23 mouse cellular contexts compared by ENCODE assay signal in genomic region chr3:51825530-51825929, GRCm38 (mm10).
A peak's percentile ranks its signal among the peaks of the same experiment; 100 is the strongest.
DNase-seq lines count a peak whose midpoint lies in the region; ATAC-seq lines count a peak whose summit lies in the region.
"Had no signal": no experiment of that assay in that cellular context is flagged by ENCODE, and none has a peak within 500 bp of the region (broad histone marks: within the 10 kb centered on the region; RNA-seq: fewer than 3 reads in every experiment).

No protein-coding gene starts in this region.

- no peaks in the 10 kb centered on the region for H3K36me3 ChIP-seq in hindbrain, embryonic 14.5 days (replicated peaks; ENCODE audit: control insufficient read depth, insufficient read depth)
- H3K36me3 ChIP-seq in hindbrain, embryonic 12.5 days, result no peaks in the 10 kb centered on the region
- 0 out of 2 replicates have a peak, but pooled peaks cover 5% of the 10 kb centered on the region for H3K36me3 ChIP-seq in midbrain, embryonic 12.5 days
- 0 out of 2 replicates have a peak, but pooled peaks cover 3% of the 10 kb centered on the region for H3K36me3 ChIP-seq in midbrain, embryonic 11.5 days (ENCODE audit: control insufficient read depth, insufficient read depth, low read length)
- no peaks in the 10 kb centered on the region for H3K36me3 ChIP-seq in embryonic facial prominence, embryonic 14.5 days (ENCODE audit: control insufficient read depth, insufficient read depth, low read length)
- no peaks in the 10 kb centered on the region for H3K36me3 ChIP-seq in stomach, embryonic 14.5 days (ENCODE audit: control insufficient read depth, insufficient read depth, low read length)
- H3K36me3 ChIP-seq: embryonic facial prominence, embryonic 12.5 days; heart, embryonic 12.5 days; lung, embryonic 15.5 days had no signal

- H3K27ac ChIP-seq in hindbrain, embryonic 14.5 days, result peak overlapping the region; percentile 43; the same call in 1 of the 2 replicates
- H3K27ac ChIP-seq in hindbrain, embryonic 12.5 days, result no peak overlapping the region
- 0 out of 2 replicates have a peak overlapping the region, but pooled peaks have one; percentile 1 for H3K27ac ChIP-seq in midbrain, embryonic 12.5 days (replicated peaks)
- H3K27ac ChIP-seq in midbrain, embryonic 11.5 days (ENCODE audit: low read depth, low read length), result no peak overlapping the region
- H3K27ac ChIP-seq in embryonic facial prominence, embryonic 14.5 days (replicated peaks; ENCODE audit: low read depth, low read length), result no peak overlapping the region
- no peak overlapping the region for H3K27ac ChIP-seq in stomach, embryonic 14.5 days (ENCODE audit: low read length)
- H3K27ac ChIP-seq: embryonic facial prominence, embryonic 12.5 days; gastrocnemius, adult 2 months; lung, embryonic 15.5 days; macrophage had no signal

- no peak overlapping the region for H3K4me3 ChIP-seq in hindbrain, embryonic 14.5 days (replicated peaks; ENCODE audit: low read length)
- H3K4me3 ChIP-seq in hindbrain, embryonic 12.5 days, result no peak overlapping the region
- no peak overlapping the region for H3K4me3 ChIP-seq in midbrain, embryonic 12.5 days
- H3K4me3 ChIP-seq in midbrain, embryonic 11.5 days (ENCODE audit: low read depth, low read length), result no peak overlapping the region
- H3K4me3 ChIP-seq in embryonic facial prominence, embryonic 14.5 days (ENCODE audit: low read depth, low read length), result no peak overlapping the region
- no peak overlapping the region for H3K4me3 ChIP-seq in stomach, embryonic 14.5 days (ENCODE audit: low read depth, low read length)
- H3K4me3 ChIP-seq: embryonic facial prominence, embryonic 12.5 days; gastrocnemius, adult 2 months; heart, embryonic 12.5 days; lung, embryonic 15.5 days had no signal

- no peak for DNase-seq in hindbrain, embryonic 14.5 days (ENCODE audit: low spot score)
- no peak for DNase-seq in midbrain, embryonic 11.5 days (ENCODE audit: low spot score, missing footprints)
- no peak for DNase-seq in embryonic facial prominence, embryonic 14.5 days (ENCODE audit: low spot score)
- DNase-seq in kidney, postnatal 25 days, result no peak
- no peak for DNase-seq in adrenal gland, postnatal 25 days
- DNase-seq: cerebellum, adult 11 months; cerebellum, adult 9-11 months; gastrocnemius, adult 2 months; heart, postnatal 10 days; kidney, adult 8-10 months; kidney, postnatal 10 days; left cerebral cortex, postnatal 4 days had no signal

- WGBS in hindbrain, embryonic 14.5 days, result 74% methylated on average over 10 of the region's 10 CpGs
- WGBS in hindbrain, embryonic 12.5 days, result 73% methylated on average over 10 of the region's 10 CpGs
- 69% methylated on average over 10 of the region's 10 CpGs for WGBS in midbrain, embryonic 12.5 days
- 78% methylated on average over 10 of the region's 10 CpGs for WGBS in midbrain, embryonic 11.5 days
- WGBS in embryonic facial prominence, embryonic 14.5 days, result 63% methylated on average over 10 of the region's 10 CpGs
- 43% methylated on average over 10 of the region's 10 CpGs for WGBS in stomach, embryonic 14.5 days

- no peaks in the 10 kb centered on the region for H3K4me1 ChIP-seq in hindbrain, embryonic 14.5 days (replicated peaks; ENCODE audit: control insufficient read depth, insufficient read depth, low read length)
- H3K4me1 ChIP-seq in hindbrain, embryonic 12.5 days, result no peaks in the 10 kb centered on the region
- H3K4me1 ChIP-seq in midbrain, embryonic 12.5 days, result peaks cover 10% of the 10 kb centered on the region; the same call in 1 of the 2 replicates
- H3K4me1 ChIP-seq in midbrain, embryonic 11.5 days (ENCODE audit: control insufficient read depth, insufficient read depth, low read length), result no peaks in the 10 kb centered on the region
- H3K4me1 ChIP-seq in embryonic facial prominence, embryonic 14.5 days (ENCODE audit: control insufficient read depth, insufficient read depth, low read length), result no peaks in the 10 kb centered on the region
- no peaks in the 10 kb centered on the region for H3K4me1 ChIP-seq in stomach, embryonic 14.5 days (ENCODE audit: control insufficient read depth, insufficient read depth, low read length)
- H3K4me1 ChIP-seq: embryonic facial prominence, embryonic 12.5 days had no signal

- no peak overlapping the region for H3K4me2 ChIP-seq in hindbrain, embryonic 14.5 days (replicated peaks)
- H3K4me2 ChIP-seq in hindbrain, embryonic 12.5 days (replicated peaks), result no peak overlapping the region
- no peak overlapping the region for H3K4me2 ChIP-seq in midbrain, embryonic 12.5 days (replicated peaks)
- H3K4me2 ChIP-seq in midbrain, embryonic 11.5 days, result no peak overlapping the region
- H3K4me2 ChIP-seq in embryonic facial prominence, embryonic 14.5 days (ENCODE audit: low read depth, low read length), result no peak overlapping the region
- H3K4me2 ChIP-seq in stomach, embryonic 14.5 days (replicated peaks; ENCODE audit: low read depth, low read length), result no peak overlapping the region
- H3K4me2 ChIP-seq: embryonic facial prominence, embryonic 12.5 days; heart, embryonic 12.5 days; liver, embryonic 11.5 days; lung, embryonic 15.5 days had no signal

- no peaks in the 10 kb centered on the region for H3K27me3 ChIP-seq in hindbrain, embryonic 14.5 days (ENCODE audit: control insufficient read depth, insufficient read depth, low read length)
- H3K27me3 ChIP-seq in hindbrain, embryonic 12.5 days, result no peaks in the 10 kb centered on the region
- no peaks in the 10 kb centered on the region for H3K27me3 ChIP-seq in midbrain, embryonic 12.5 days
- no peaks in the 10 kb centered on the region for H3K27me3 ChIP-seq in midbrain, embryonic 11.5 days (ENCODE audit: control insufficient read depth, insufficient read depth, low read length)
- no peaks in the 10 kb centered on the region for H3K27me3 ChIP-seq in embryonic facial prominence, embryonic 14.5 days (replicated peaks; ENCODE audit: control insufficient read depth, insufficient read depth, low read length)
- no peaks in the 10 kb centered on the region for H3K27me3 ChIP-seq in stomach, embryonic 14.5 days (ENCODE audit: control insufficient read depth, insufficient read depth, low read length)
- H3K27me3 ChIP-seq: embryonic facial prominence, embryonic 12.5 days; heart, embryonic 12.5 days; lung, embryonic 15.5 days; Patski had no signal

- no peak overlapping the region for H3K9ac ChIP-seq in hindbrain, embryonic 14.5 days
- H3K9ac ChIP-seq in hindbrain, embryonic 12.5 days, result no peak overlapping the region
- no peak overlapping the region for H3K9ac ChIP-seq in midbrain, embryonic 12.5 days (replicated peaks)
- H3K9ac ChIP-seq in midbrain, embryonic 11.5 days (ENCODE audit: low read length), result no peak overlapping the region
- H3K9ac ChIP-seq in embryonic facial prominence, embryonic 14.5 days (ENCODE audit: low read depth, low read length), result no peak overlapping the region
- no peak overlapping the region for H3K9ac ChIP-seq in stomach, embryonic 14.5 days (replicated peaks; ENCODE audit: low read depth, low read length)
- H3K9ac ChIP-seq: embryonic facial prominence, embryonic 12.5 days; heart, embryonic 12.5 days; lung, embryonic 15.5 days had no signal

- no peaks in the 10 kb centered on the region for H3K9me3 ChIP-seq in hindbrain, embryonic 14.5 days (ENCODE audit: control insufficient read depth, low read length)
- H3K9me3 ChIP-seq in hindbrain, embryonic 12.5 days (replicated peaks), result no peaks in the 10 kb centered on the region
- H3K9me3 ChIP-seq in midbrain, embryonic 12.5 days, result no peaks in the 10 kb centered on the region
- no peaks in the 10 kb centered on the region for H3K9me3 ChIP-seq in midbrain, embryonic 11.5 days (ENCODE audit: control insufficient read depth, low read length)
- no peaks in the 10 kb centered on the region for H3K9me3 ChIP-seq in embryonic facial prominence, embryonic 14.5 days (ENCODE audit: control insufficient read depth, low read length)
- H3K9me3 ChIP-seq in stomach, embryonic 14.5 days (ENCODE audit: control insufficient read depth, low read depth, low read length), result no peaks in the 10 kb centered on the region
- H3K9me3 ChIP-seq: embryonic facial prominence, embryonic 12.5 days; heart, embryonic 12.5 days; lung, embryonic 15.5 days had no signal

- no peak for ATAC-seq in hindbrain, embryonic 14.5 days (ENCODE audit: low FRiP score)
- ATAC-seq in hindbrain, embryonic 12.5 days (ENCODE audit: low FRiP score), result no peak
- ATAC-seq in midbrain, embryonic 12.5 days (ENCODE audit: low FRiP score, low read depth), result no peak
- ATAC-seq in midbrain, embryonic 11.5 days (ENCODE audit: low FRiP score), result no peak
- 0 out of 2 replicates have a peak, but pooled peaks have one; percentile 37 for ATAC-seq in embryonic facial prominence, embryonic 14.5 days (ENCODE audit: low read depth)
- ATAC-seq in stomach, embryonic 14.5 days (ENCODE audit: insufficient number of reproducible peaks, insufficient read depth, low FRiP score, low read depth), result peak; percentile 67; the same call in 1 of the 2 replicates
- ATAC-seq: forebrain, embryonic 14.5 days; inflammation-experienced regulatory T-cells, adult 6 months; Patski had no signal

Comparison
In these comparisons a context has a peak if more than half of its experiments do, and no peak if none do; other contexts are left out.
1. H3K27ac ChIP-seq: peak in hindbrain, embryonic 14.5 days (single experiment) and midbrain, embryonic 12.5 days (single experiment); none in hindbrain, embryonic 12.5 days (single experiment), midbrain, embryonic 11.5 days (single experiment), embryonic facial prominence, embryonic 14.5 days (single experiment) and stomach, embryonic 14.5 days (single experiment).
2. ATAC-seq: peak in embryonic facial prominence, embryonic 14.5 days (single experiment) and stomach, embryonic 14.5 days (single experiment); none in hindbrain, embryonic 14.5 days (single experiment), hindbrain, embryonic 12.5 days (single experiment), midbrain, embryonic 12.5 days (single experiment) and midbrain, embryonic 11.5 days (single experiment).